Mouse (Mus musculus): ENCODE results near the gene 4930550C14Rik. TPM values are rescaled to one million over a fixed set of nuclear protein-coding genes. Genes with fewer than 3 reads are reported as not detected.

The 4930550C14Rik gene
- total RNA-seq (2012; rRNA removed): 1.1 and 1.2 TPM in 2 replicates

GRCm38 (mm10) chr9:53402291-53402711 is at the start of gene 4930550C14Rik:
Gene 4930550C14Rik (plus strand): TSS chr9:53402325.
- Histone ChIP-seq H3K4me1 (ENCODE audit: control insufficient read depth in 2 of 2, insufficient read depth in 2 of 2, low read length in 2 of 2, poor library complexity in 1 of 2) (peaks cover 6 to 7% of the 10 kb centered on the region in 2 experiments), H3K9me3 (ENCODE audit: control insufficient read depth, insufficient read depth, low read depth, low read length) (no peaks in the 10 kb centered on the region), H3K9ac (ENCODE audit: insufficient read depth, low read depth, low read length, poor library complexity, severe bottlenecking) (peak within 1 kb of the TSS; percentile 65; the same call in 1 of the 2 replicates), H3K4me3 (ENCODE audit: insufficient read depth in 1 of 2, low read depth in 1 of 2, low read length in 2 of 2, poor library complexity in 1 of 2, severe bottlenecking in 1 of 2) (peak within 1 kb of the TSS; percentile 18 to 76), H3K27ac (ENCODE audit: insufficient read depth, low read depth, low read length, poor library complexity, severe bottlenecking) (no peak within 1 kb of the TSS; the same call in 1 of the 2 replicates), H3K36me3 (ENCODE audit: control insufficient read depth, insufficient read depth, low read length, poor library complexity, severe bottlenecking) (no peaks in the 10 kb centered on the region; the same call in 1 of the 2 replicates)
- in situ Hi-C loops (cut with MboI; ENCODE audit: low sequenced_read_pairs in 2 of 2, unreplicated experiment in 2 of 2): no loop called here
- TF ChIP-seq ZNF384 (IDR thresholded peaks at IDR 0.05; ENCODE audit: low read depth, low read length) (no peak), MAFK (IDR thresholded peaks at IDR 0.05; ENCODE audit: insufficient read depth, low read depth, low read length) (no peak), CHD2 (IDR thresholded peaks at IDR 0.05; ENCODE audit: low read depth, low read length) (no peak), ZC3H11A (IDR thresholded peaks at IDR 0.05; ENCODE audit: borderline replicate concordance, low read depth, low read length) (no peak), HCFC1 (IDR thresholded peaks at IDR 0.05; ENCODE audit: borderline replicate concordance, insufficient read depth, low read length) (no peak)
- no peak for DNase-seq (ENCODE audit: low read depth, low spot score)

- in situ Hi-C loops (cut with MboI; ENCODE audit: low sequenced_read_pairs in 2 of 2, unreplicated experiment in 2 of 2): no loop called here
- no peak for TF ChIP-seq HCFC1 (IDR thresholded peaks at IDR 0.05; ENCODE audit: borderline replicate concordance, insufficient read depth, low read length)
- Histone ChIP-seq H3K4me1 (ENCODE audit: control insufficient read depth in 2 of 2, insufficient read depth in 2 of 2, low read length in 2 of 2, poor library complexity in 1 of 2) (no peaks in the 10 kb centered on the region), H3K36me3 (ENCODE audit: control insufficient read depth, insufficient read depth, low read length, poor library complexity, severe bottlenecking) (no peaks in the 10 kb centered on the region), H3K27ac (ENCODE audit: insufficient read depth, low read depth, low read length, poor library complexity, severe bottlenecking) (no peak overlapping the region), H3K9me3 (ENCODE audit: control insufficient read depth, insufficient read depth, low read depth, low read length) (no peaks in the 10 kb centered on the region), H3K4me3 (ENCODE audit: insufficient read depth in 1 of 2, low read depth in 1 of 2, low read length in 2 of 2, poor library complexity in 1 of 2, severe bottlenecking in 1 of 2) (no peak overlapping the region), H3K9ac (ENCODE audit: insufficient read depth, low read depth, low read length, poor library complexity, severe bottlenecking) (no peak overlapping the region)
- no peak for DNase-seq (ENCODE audit: low read depth, low spot score)
Observed at GRCm38 (mm10) chr9:53353161-53353560, 49.0 kb upstream of the 4930550C14Rik start.

- Histone ChIP-seq H3K27ac (ENCODE audit: insufficient read depth, low read depth, low read length, poor library complexity, severe bottlenecking) (no peak overlapping the region), H3K36me3 (ENCODE audit: control insufficient read depth, insufficient read depth, low read length, poor library complexity, severe bottlenecking) (no peaks in the 10 kb centered on the region), H3K4me3 (ENCODE audit: insufficient read depth in 1 of 2, low read depth in 1 of 2, low read length in 2 of 2, poor library complexity in 1 of 2, severe bottlenecking in 1 of 2) (no peak overlapping the region), H3K9ac (ENCODE audit: insufficient read depth, low read depth, low read length, poor library complexity, severe bottlenecking) (no peak overlapping the region), H3K4me1 (ENCODE audit: control insufficient read depth in 2 of 2, insufficient read depth in 2 of 2, low read length in 2 of 2, poor library complexity in 1 of 2) (0 out of 4 replicates have a peak, but pooled peaks cover 0 to 2% of the 10 kb centered on the region in 2 experiments), H3K9me3 (ENCODE audit: control insufficient read depth, insufficient read depth, low read depth, low read length) (no peaks in the 10 kb centered on the region)
- no peak for DNase-seq (ENCODE audit: low read depth, low spot score)
- TF ChIP-seq ZC3H11A (IDR thresholded peaks at IDR 0.05; ENCODE audit: borderline replicate concordance, low read depth, low read length): no peak
- no peak for TF ChIP-seq HCFC1 (IDR thresholded peaks at IDR 0.05; ENCODE audit: borderline replicate concordance, insufficient read depth, low read length)
- in situ Hi-C loops (cut with MboI; ENCODE audit: low sequenced_read_pairs in 2 of 2, unreplicated experiment in 2 of 2): no loop called here
Observed at GRCm38 (mm10) chr9:53356219-53357155, 45.6 kb upstream of the 4930550C14Rik start.

GRCm38 (mm10) chr9:53371339-53371738 is 30.8 kb upstream of the 4930550C14Rik start:
- no peaks in the 10 kb centered on the region for H3K4me1 ChIP-seq (ENCODE audit: control insufficient read depth in 2 of 2, insufficient read depth in 2 of 2, low read length in 2 of 2, poor library complexity in 1 of 2)
- H3K36me3 ChIP-seq (ENCODE audit: control insufficient read depth, insufficient read depth, low read length, poor library complexity, severe bottlenecking): no peaks in the 10 kb centered on the region
- TF ChIP-seq MAFK (IDR thresholded peaks at IDR 0.05; ENCODE audit: insufficient read depth, low read depth, low read length) (no peak), HCFC1 (IDR thresholded peaks at IDR 0.05; ENCODE audit: borderline replicate concordance, insufficient read depth, low read length) (no peak), ZC3H11A (IDR thresholded peaks at IDR 0.05; ENCODE audit: borderline replicate concordance, low read depth, low read length) (no peak), CHD2 (IDR thresholded peaks at IDR 0.05; ENCODE audit: low read depth, low read length) (no peak), ZNF384 (IDR thresholded peaks at IDR 0.05; ENCODE audit: low read depth, low read length) (no peak)
- H3K27ac ChIP-seq (ENCODE audit: insufficient read depth, low read depth, low read length, poor library complexity, severe bottlenecking): no peak overlapping the region
- H3K9me3 ChIP-seq (ENCODE audit: control insufficient read depth, insufficient read depth, low read depth, low read length): no peaks in the 10 kb centered on the region
- in situ Hi-C loops (cut with MboI; ENCODE audit: low sequenced_read_pairs in 2 of 2, unreplicated experiment in 2 of 2): no loop called here
- H3K9ac ChIP-seq (ENCODE audit: insufficient read depth, low read depth, low read length, poor library complexity, severe bottlenecking): no peak overlapping the region
- no peak overlapping the region for H3K4me3 ChIP-seq (ENCODE audit: insufficient read depth in 1 of 2, low read depth in 1 of 2, low read length in 2 of 2, poor library complexity in 1 of 2, severe bottlenecking in 1 of 2)
- DNase-seq (ENCODE audit: low read depth, low spot score): no peak

Data from ES-E14 (cell line).